8 mouse cellular contexts compared by ENCODE assay signal in genomic region chr12:3780405-3780891, GRCm38 (mm10). TPM values are rescaled to one million over a fixed set of nuclear protein-coding genes. Genes with fewer than 3 reads are reported as not detected.
DNase-seq lines count a peak whose midpoint lies in the region; ATAC-seq and TF ChIP-seq lines count a peak whose summit lies in the region.

No protein-coding gene starts in this region.

- H3K79me2 ChIP-seq in macrophage (ENCODE audit: inconsistent target): no peaks in the 10 kb centered on the region

- H3K4me3 ChIP-seq in hindbrain, embryonic 13.5 days: no peak overlapping the region
- H3K4me3 ChIP-seq in left cerebral cortex, adult 2 months: no peak overlapping the region
- H3K4me3 ChIP-seq in macrophage (ENCODE audit: inconsistent target): no peak overlapping the region

- peak; percentile 91 for DNase-seq in adrenal gland, postnatal 14 days
- DNase-seq in gastrocnemius, adult 18-20 months (ENCODE audit: low spot score): peak; percentile 44
- DNase-seq in left cerebral cortex, adult 2 months (ENCODE audit: extremely low spot score in 1 of 2, low spot score in 2 of 2): peak in 1 of 2 experiments; percentile 64
- peak; percentile 48 for DNase-seq in right cerebral cortex, postnatal 25 days
- DNase-seq in yolk sac, embryonic 10.5 days (ENCODE audit: low spot score): peak; percentile 72

- peak overlapping the region; percentile 81 for H3K27ac ChIP-seq in hindbrain, embryonic 13.5 days
- H3K27ac ChIP-seq in left cerebral cortex, adult 2 months: peak overlapping the region; percentile 74
- peak overlapping the region; percentile 99 for H3K27ac ChIP-seq in macrophage

- 0 out of 2 replicates have a peak overlapping the region, but pooled peaks have one; percentile 49 for H3K9ac ChIP-seq in hindbrain, embryonic 13.5 days

- peak; percentile 59 for ATAC-seq in CD4-positive, CD25-positive, alpha-beta regulatory T cell, adult 4 months
- peak; percentile 60 for ATAC-seq in hindbrain, embryonic 13.5 days (ENCODE audit: low FRiP score)

- 8% methylated on average over 8 of the region's 8 CpGs for WGBS in hindbrain, embryonic 13.5 days
- WGBS in macrophage (ENCODE audit: missing documents): 15% methylated on average over 8 of the region's 8 CpGs

- H3K9me3 ChIP-seq in hindbrain, embryonic 13.5 days: no peaks in the 10 kb centered on the region

- H3K36me3 ChIP-seq in hindbrain, embryonic 13.5 days: no peaks in the 10 kb centered on the region
- no peaks in the 10 kb centered on the region for H3K36me3 ChIP-seq in macrophage (ENCODE audit: inconsistent target)

- no peak overlapping the region for H3K4me2 ChIP-seq in hindbrain, embryonic 13.5 days

- H3K27me3 ChIP-seq in hindbrain, embryonic 13.5 days: no peaks in the 10 kb centered on the region

- H3K4me1 ChIP-seq in hindbrain, embryonic 13.5 days (replicated peaks): peaks cover 54% of the 10 kb centered on the region

- TF ChIP-seq CTCF in left cerebral cortex, adult 2 months (IDR thresholded peaks at IDR 0.05): no peak

- intact Hi-C loops in left cerebral cortex, adult 2 months (cut with DNase I): loop anchor here (5.0 kb wide), 1 partner anchor 83 kb away; no protein-coding TSS in a partner anchor

RNA-seq across cellular contexts. Expression of gene Dnmt3a, which starts 25.4 kb away (rescaled TPM):
- polyA plus RNA-seq in CD4-positive, CD25-positive, alpha-beta regulatory T cell, adult 4 months (2017; shearing (Covaris generic)): 10 to 100 TPM; 27.3 to 27.4 TPM
- total RNA-seq in adrenal gland, postnatal 14 days (2021): 95.6 and 106 TPM in 2 replicates
- 10 to 100 TPM; 54.6 to 62.0 TPM for total RNA-seq in gastrocnemius, adult 18-20 months (2021)
- 126 and 132 TPM in 2 replicates for polyA plus RNA-seq in hindbrain, embryonic 13.5 days (2015; fragmentation: Nextera tagmentation; extraction: Ambion mirVana)
- total RNA-seq in left cerebral cortex, adult 2 months (2021): 100 to 1,000 TPM in 1 of 2 experiments, 10 to 100 TPM in 1; 99.8 to 116 TPM
- total RNA-seq in macrophage (2018; cell fraction: chromatin; rRNA removed): 1,000 to 10,000 TPM in 3 of 26 experiments, 100 to 1,000 TPM in 23; 182 to 1,452 (median 590) TPM
- total RNA-seq in macrophage (2018; cell fraction: cytosol; rRNA removed): 100 to 1,000 TPM in 25 of 26 experiments, 10 to 100 TPM in 1; 83.9 to 342 (median 173) TPM
- total RNA-seq in macrophage (2018; cell fraction: nucleus; rRNA removed): 100 to 1,000 TPM; 125 to 674 (median 269) TPM
- 76.3 to 253 TPM (median 241 TPM) in 3 replicates for polyA plus RNA-seq in macrophage (2018)
